Mouse (Mus musculus) testis, adult 2 months (tissue): Measurements from ENCODE around the gene Kif6.

Experiments
- CTCF ChIP-seq: fragments of 200-500 bp; IDR thresholded peaks from 2 replicates; pipeline ENCODE4 v1.5.1; 2012; ENCODE audit warnings: low read depth, mild to moderate bottlenecking, inconsistent platforms, low read length, moderate library complexity; ENCODE audit not compliant: control insufficient read depth, insufficient read depth, insufficient replicate concordance
- POLR2A ChIP-seq: fragments of 200-500 bp; IDR thresholded peaks from 2 replicates; pipeline ENCODE4 v1.6.1; 2012; ENCODE audit warnings: low read depth, mild to moderate bottlenecking, inconsistent platforms, low read length, moderate library complexity; ENCODE audit not compliant: control insufficient read depth

DNA sequence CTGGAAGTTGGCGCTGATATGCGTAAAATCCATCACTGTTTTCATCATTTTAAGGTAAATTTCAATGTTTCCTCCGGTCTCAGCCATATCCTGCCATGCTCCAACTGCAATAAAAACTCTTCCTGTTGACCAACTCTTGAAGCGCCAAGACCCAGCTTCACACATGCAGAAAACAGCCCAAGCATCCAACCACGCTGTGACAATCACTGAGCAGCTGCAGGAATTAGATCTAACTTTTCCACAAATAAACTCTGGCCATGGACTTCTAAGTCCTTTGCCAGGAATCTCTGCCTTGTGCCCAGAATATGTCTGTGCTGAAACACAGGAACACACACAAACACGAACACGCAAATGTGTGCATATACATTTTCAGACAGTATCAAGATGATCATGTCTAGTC is 138.9 kb downstream of the Kif6 start:
- TF ChIP-seq CTCF: no peak
- no peak for TF ChIP-seq POLR2A
